Mouse (Mus musculus): Measurements from ENCODE around the gene Gm20905. TPM values are rescaled to one million over a fixed set of nuclear protein-coding genes. Genes with fewer than 3 reads are reported as not detected.

The Gm20905 gene
- not detected for polyA plus RNA-seq (2015; fragmentation: Illumina TruSeq; extraction: RNeasy Lipid Tissue Mini Kit (QIAGEN cat#74804); ENCODE audit: insufficient read depth, low read depth, low replicate concordance)

GRCm38 (mm10) chrY:37259503-37259902 is at the start of gene Gm20905:
TSS of gene Gm20905 (minus strand) at chrY:37259603.

Measured in pancreas, adult 10 weeks (tissue).